Mouse (Mus musculus): ENCODE measurements at regions not wholly inside any gene's neighbourhood (a gene's known extent, or its start where the extent isn't known, plus 50 kb on each side); places are given as distances from the start of the nearest gene placed in this dataset.
A peak's percentile ranks its signal among the peaks of the same experiment; 100 is the strongest.

GRCm38 (mm10) chr12:38928786-38929351, 149.7 kb downstream of the Etv1 start:
- H3K9ac ChIP-seq (ENCODE audit: insufficient read depth, low read depth) = peak overlapping the region; percentile 61
- in situ Hi-C loops (cut with MboI; ENCODE audit: low pct_ligation_motif_present, low pct_unique_long_range_greater_than_20kb, low sequenced_read_pairs) = no loop called here
- peak overlapping the region in 2 of 3 experiments; percentile 0 to 22 for H3K4me3 ChIP-seq (replicated peaks in 1 of 3; ENCODE audit: low read depth in 2 of 3, low read length in 2 of 3, poor library complexity in 1 of 3)

GRCm38 (mm10) chr12:38929644-38930043, 150.5 kb downstream of the Etv1 start:
- Histone ChIP-seq H3K36me3 (replicated peaks in 1 of 2; ENCODE audit: control insufficient read depth in 1 of 2, insufficient read depth in 1 of 2, low read length in 1 of 2) (no peaks in the 10 kb centered on the region), H3K4me2 (ENCODE audit: insufficient read depth, low read depth, poor library complexity, severe bottlenecking) (0 out of 2 replicates have a peak overlapping the region, but pooled peaks have one; percentile 45), H3K4me3 (replicated peaks in 1 of 3; ENCODE audit: low read depth in 2 of 3, low read length in 2 of 3, poor library complexity in 1 of 3) (no peak overlapping the region), H3K27me3 (replicated peaks) (no peaks in the 10 kb centered on the region), H3K9me3 (replicated peaks; ENCODE audit: low read length) (no peaks in the 10 kb centered on the region), H3K79me2 (replicated peaks; ENCODE audit: control insufficient read depth, extremely low read depth, insufficient read depth, poor library complexity, severe bottlenecking) (no peaks in the 10 kb centered on the region), H3K4me1 (ENCODE audit: control insufficient read depth in 1 of 2, insufficient read depth in 2 of 2) (peaks cover 2 to 26% of the 10 kb centered on the region in 2 experiments; a peak in 2 of 4 replicates), H3K27ac (ENCODE audit: insufficient read depth, low read depth) (no peak overlapping the region), H3K9ac (ENCODE audit: insufficient read depth, low read depth) (peak overlapping the region; percentile 61)
- no peak for DNase-seq (ENCODE audit: extremely low read depth)
- in situ Hi-C loops (cut with MboI; ENCODE audit: low pct_ligation_motif_present, low pct_unique_long_range_greater_than_20kb, low sequenced_read_pairs) (no loop called here), dilution Hi-C loops (cut with MboI; ENCODE audit: extremely low pct_ligation_motif_present, extremely low pct_unique_long_range_greater_than_20kb, low sequenced_read_pairs) (no loop called here)
- no peak for TF ChIP-seq JUND (conservative IDR thresholded peaks at IDR 0.05; ENCODE audit: low read depth, low read length)
- no peak for TF ChIP-seq CHD1 (IDR thresholded peaks at IDR 0.05; ENCODE audit: low read depth, low read length)
- no peak for TF ChIP-seq POLR2A (IDR thresholded peaks at IDR 0.05; ENCODE audit: low read depth, low read length)
- TF ChIP-seq ZNF384 (IDR thresholded peaks at IDR 0.05; ENCODE audit: low read depth, low read length) = no peak
- TF ChIP-seq RAD21 (IDR thresholded peaks at IDR 0.05; ENCODE audit: low read depth, low read length) = no peak
- no peak for TF ChIP-seq GABPA (IDR thresholded peaks at IDR 0.05; ENCODE audit: insufficient replicate concordance, low read depth, low read length)
- no peak for TF ChIP-seq TBP (conservative IDR thresholded peaks at IDR 0.05; ENCODE audit: low read depth, low read length)
- no peak for TF ChIP-seq MAX (IDR thresholded peaks at IDR 0.05; ENCODE audit: low read length)
- TF ChIP-seq MAZ (IDR thresholded peaks at IDR 0.05; ENCODE audit: low read depth, low read length) = no peak
- no peak for TF ChIP-seq RCOR1 (conservative IDR thresholded peaks at IDR 0.05; ENCODE audit: low read depth, low read length)
- no peak for TF ChIP-seq MEF2A (IDR thresholded peaks at IDR 0.05; ENCODE audit: borderline replicate concordance, low read depth, low read length)
- TF ChIP-seq USF2 (conservative IDR thresholded peaks at IDR 0.05; ENCODE audit: low read depth, low read length) = no peak
- no peak for TF ChIP-seq SMC3 (IDR thresholded peaks at IDR 0.05; ENCODE audit: low read depth, low read length)

More at GRCm38 (mm10) chr12:38928786-38929351, 149.7 kb downstream of the Etv1 start:
- H3K4me2 ChIP-seq (ENCODE audit: insufficient read depth, low read depth, poor library complexity, severe bottlenecking) = peak overlapping the region; percentile 67
- 0 out of 2 replicates have a peak overlapping the region, but pooled peaks have one; percentile 9 for H3K27ac ChIP-seq (ENCODE audit: insufficient read depth, low read depth)
- TF ChIP-seq NELFE (IDR thresholded peaks at IDR 0.05; ENCODE audit: low read depth, low read length) (no peak; the same call in 1 of the 2 replicates), UBTF (IDR thresholded peaks at IDR 0.05; ENCODE audit: low read depth, low read length) (no peak), ZKSCAN1 (IDR thresholded peaks at IDR 0.05; ENCODE audit: borderline replicate concordance, low read depth, low read length) (no peak), MEF2A (IDR thresholded peaks at IDR 0.05; ENCODE audit: borderline replicate concordance, low read depth, low read length) (peak; percentile 64; the same call in 1 of the 2 replicates), ETS1 (conservative IDR thresholded peaks at IDR 0.05; ENCODE audit: low read depth, low read length) (peak; percentile 53; the same call in 1 of the 2 replicates), MXI1 (IDR thresholded peaks at IDR 0.05; ENCODE audit: low read depth, low read length) (no peak; the same call in 1 of the 2 replicates), KAT2A (IDR thresholded peaks at IDR 0.05; ENCODE audit: insufficient replicate concordance, low read length) (no peak), SMC3 (IDR thresholded peaks at IDR 0.05; ENCODE audit: low read depth, low read length) (no peak), USF2 (conservative IDR thresholded peaks at IDR 0.05; ENCODE audit: low read depth, low read length) (no peak), CHD2 (IDR thresholded peaks at IDR 0.05; ENCODE audit: low read length) (no peak), POLR2AphosphoS2 (IDR thresholded peaks at IDR 0.05; ENCODE audit: low read depth, low read length) (no peak), MAFK (IDR thresholded peaks at IDR 0.05; ENCODE audit: insufficient replicate concordance, low read length) (no peak), NRF1 (IDR thresholded peaks at IDR 0.05; ENCODE audit: low read depth, low read length) (no peak), ZNF384 (IDR thresholded peaks at IDR 0.05; ENCODE audit: low read depth, low read length) (no peak), ZMIZ1 (IDR thresholded peaks at IDR 0.05; ENCODE audit: low read depth, low read length) (no peak), PAX5 (IDR thresholded peaks at IDR 0.05; ENCODE audit: low read length) (no peak), TCF12 (IDR thresholded peaks at IDR 0.05; ENCODE audit: low read depth, low read length) (no peak), MAZ (IDR thresholded peaks at IDR 0.05; ENCODE audit: low read depth, low read length) (no peak), GABPA (IDR thresholded peaks at IDR 0.05; ENCODE audit: insufficient replicate concordance, low read depth, low read length) (no peak), BHLHE40 (IDR thresholded peaks at IDR 0.05; ENCODE audit: low read depth, low read length) (peak; percentile 59), POLR2A (IDR thresholded peaks at IDR 0.05; ENCODE audit: low read depth, low read length) (0 out of 2 replicates have a peak, but pooled peaks have one; percentile 22), IRF4 (IDR thresholded peaks at IDR 0.05; ENCODE audit: low read depth, low read length) (no peak), TBP (conservative IDR thresholded peaks at IDR 0.05; ENCODE audit: low read depth, low read length) (no peak), RCOR1 (conservative IDR thresholded peaks at IDR 0.05; ENCODE audit: low read depth, low read length) (no peak), EP300 (IDR thresholded peaks at IDR 0.05; ENCODE audit: low read length) (peak; percentile 64; the same call in 1 of the 2 replicates), ELF1 (IDR thresholded peaks at IDR 0.05; ENCODE audit: low read depth, low read length) (0 out of 2 replicates have a peak, but pooled peaks have one; percentile 48), E2F4 (IDR thresholded peaks at IDR 0.05; ENCODE audit: insufficient replicate concordance, low read depth, low read length) (no peak), JUND (conservative IDR thresholded peaks at IDR 0.05; ENCODE audit: low read depth, low read length) (peak; percentile 64), USF1 (IDR thresholded peaks at IDR 0.05; ENCODE audit: low read depth, low read length) (no peak), MYC (IDR thresholded peaks at IDR 0.05; ENCODE audit: low read depth, low read length) (0 out of 2 replicates have a peak, but pooled peaks have one; percentile 30), MAX (IDR thresholded peaks at IDR 0.05; ENCODE audit: low read length) (peak; percentile 54), HCFC1 (IDR thresholded peaks at IDR 0.05; ENCODE audit: low read depth, low read length) (no peak), CHD1 (IDR thresholded peaks at IDR 0.05; ENCODE audit: low read depth, low read length) (no peak), CTCF (conservative IDR thresholded peaks at IDR 0.05 in 1 of 2, IDR thresholded peaks at IDR 0.05 in 1 of 2; ENCODE audit: low read depth in 2 of 2, low read length in 2 of 2) (no peak), RAD21 (IDR thresholded peaks at IDR 0.05; ENCODE audit: low read depth, low read length) (no peak; the same call in 1 of the 2 replicates), JUN (IDR thresholded peaks at IDR 0.05; ENCODE audit: insufficient read depth, low read depth, low read length) (peak; percentile 68; the same call in 1 of the 2 replicates), ZC3H11A (IDR thresholded peaks at IDR 0.05; ENCODE audit: low read depth, low read length) (no peak), SIN3A (IDR thresholded peaks at IDR 0.05; ENCODE audit: low read length) (no peak)
- peaks cover 2 to 26% of the 10 kb centered on the region in 2 experiments; a peak in 2 of 4 replicates for H3K4me1 ChIP-seq (ENCODE audit: control insufficient read depth in 1 of 2, insufficient read depth in 2 of 2)
- H3K36me3 ChIP-seq (replicated peaks in 1 of 2; ENCODE audit: control insufficient read depth in 1 of 2, insufficient read depth in 1 of 2, low read length in 1 of 2) = no peaks in the 10 kb centered on the region
- H3K9me3 ChIP-seq (replicated peaks; ENCODE audit: low read length) = no peaks in the 10 kb centered on the region
- no peaks in the 10 kb centered on the region for H3K79me2 ChIP-seq (replicated peaks; ENCODE audit: control insufficient read depth, extremely low read depth, insufficient read depth, poor library complexity, severe bottlenecking)
- dilution Hi-C loops (cut with MboI; ENCODE audit: extremely low pct_ligation_motif_present, extremely low pct_unique_long_range_greater_than_20kb, low sequenced_read_pairs) = no loop called here
- no peaks in the 10 kb centered on the region for H3K27me3 ChIP-seq (replicated peaks)
- peak; percentile 67 for DNase-seq (ENCODE audit: extremely low read depth)
